Mouse (Mus musculus) Patski (cell line): Measurements from ENCODE around the gene Gtpbp1. TPM values are rescaled to one million over a fixed set of nuclear protein-coding genes. Genes with fewer than 3 reads are reported as not detected.

ENCODE experiments used
- ATAC-seq: fragments of 100-300 bp; one replicate; pipeline ENCODE4 v1.8.0; 2021
- CTCF ChIA-PET: fragments of 350-600 bp; sonication (Branson Sonifier 250); formaldehyde crosslinking; loops from one replicate; lab custom pipeline; 2022; ENCODE audit warnings: inconsistent platforms; lab: Charles Lee
- POLR2A ChIA-PET: fragments of 350-600 bp; sonication (Branson Sonifier 250); formaldehyde crosslinking; loops from one replicate; lab custom pipeline; 2022; ENCODE audit warnings: antibody characterized with exemption, inconsistent platforms; lab: Charles Lee
- DNase-seq: peaks from one replicate; pipeline ENCODE4 v3.0.0-alpha.2; 2011; ENCODE audit warnings: low read depth, low spot score
- H3K27me3 ChIP-seq: fragments of 371-371 bp; one replicate; pipeline ENCODE4 v1.5.1; 2021
- CTCF ChIP-seq: fragments of 100-300 bp; IDR thresholded peaks from one replicate; pipeline ENCODE4 v1.5.1; 2021
- in situ Hi-C: fragments of 300-500 bp; cut with MboI; formaldehyde crosslinking; loops from 3 replicates; pipeline ENCODE4 v1.11.1; 2018; ENCODE audit warnings: low pct_unique_long_range_greater_than_20kb, mixed read lengths
- polyA plus RNA-seq: library from polyadenylated mRNA; unstranded; gene quantifications from one replicate; pipeline ENCODE4 v1.2.3, GENCODE M21; 2021

Gene Gtpbp1
- polyA plus RNA-seq, 1 experiment from 2014 or later, result 33.4 TPM

DNA sequence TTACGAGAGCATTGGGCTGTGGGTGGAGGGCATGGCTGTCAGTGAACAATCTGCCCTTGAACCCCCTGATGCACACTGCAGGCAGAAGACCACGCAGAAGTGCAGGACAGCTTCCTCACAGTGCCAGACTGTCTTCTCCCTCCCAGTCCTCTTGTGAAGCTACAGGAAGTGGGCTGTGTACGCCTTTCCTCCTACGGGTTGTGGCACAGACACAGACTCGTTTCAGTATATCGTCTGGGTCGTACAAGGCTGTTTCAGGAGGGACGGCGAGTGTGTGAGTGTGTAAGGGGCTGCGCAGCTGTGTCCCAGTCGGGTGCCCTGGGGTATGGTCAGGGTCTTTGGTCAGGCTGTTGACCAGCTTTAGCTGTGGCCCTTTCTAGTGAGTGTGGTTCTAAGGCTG is 3.1 kb downstream of the Gtpbp1 start:
- in situ Hi-C loops, result no loop called here
- DNase-seq, result no peak
- no peak for ATAC-seq
- POLR2A ChIA-PET, result interaction anchor here (1.0 to 1.4 kb wide), 2 partner anchors 13 to 23 kb away, joined by 3 to 5 read pairs; no protein-coding TSS in a partner anchor
- TF ChIP-seq CTCF, result no peak
- CTCF ChIA-PET, result interaction anchor here (0.9 to 2.0 kb wide), 2 partner anchors 9 to 14 kb away, joined by 5 to 11 read pairs; no protein-coding TSS in a partner anchor
- H3K27me3 ChIP-seq, result no peaks in the 10 kb centered on the region

DNA sequence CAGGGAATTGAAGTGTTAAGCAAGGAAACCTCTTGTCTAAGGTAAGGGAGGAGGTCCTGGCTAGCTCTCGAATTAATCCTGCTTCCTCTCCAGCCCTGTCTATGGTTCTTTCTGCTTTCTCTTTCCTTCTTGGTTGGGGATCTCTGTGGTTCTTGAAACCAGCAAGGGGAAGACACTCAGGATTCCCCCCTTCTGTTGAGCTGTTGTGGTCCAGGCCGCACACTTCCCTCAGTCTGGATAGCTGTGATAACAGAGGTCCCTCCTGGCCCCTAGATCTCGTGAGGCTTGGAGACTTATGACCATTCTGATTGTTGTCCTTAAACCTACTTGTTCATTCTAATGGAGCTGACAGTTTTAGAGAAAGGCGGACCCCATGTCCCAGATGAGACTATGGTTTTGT is 3.9 kb downstream of the Gtpbp1 start:
- POLR2A ChIA-PET, result interaction anchor here (1.0 kb wide), 1 partner anchor 13 kb away, joined by 3 read pairs; no protein-coding TSS in a partner anchor
- no peak for ATAC-seq
- in situ Hi-C loops, result no loop called here

DNA sequence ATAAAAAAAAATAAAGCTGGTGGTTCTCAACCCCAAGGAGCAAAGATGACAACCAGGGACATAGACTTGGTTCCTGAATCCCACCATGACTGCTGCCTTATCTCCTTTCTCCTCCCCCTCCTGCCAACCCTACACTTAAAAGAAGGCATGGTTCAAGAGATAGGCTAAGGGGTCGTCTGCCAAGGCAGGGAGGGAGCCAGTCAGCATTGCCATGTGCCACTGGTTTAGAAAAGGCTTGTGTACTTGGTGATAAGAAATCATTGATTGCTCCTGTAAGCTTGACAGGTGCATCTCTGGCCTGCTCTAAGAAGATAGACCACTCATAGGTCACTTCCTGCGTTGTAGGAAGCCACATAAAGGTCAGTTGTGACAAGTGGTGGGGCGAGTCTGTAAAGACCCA is 4.9 kb downstream of the Gtpbp1 start:
- no peaks in the 10 kb centered on the region for H3K27me3 ChIP-seq
- in situ Hi-C loops, result no loop called here
- TF ChIP-seq CTCF, result no peak
- no peak for ATAC-seq
- no peak for DNase-seq
- ChIA-PET POLR2A (no interaction called here), CTCF (no interaction called here)

More for the DNA sequence above, 3.9 kb downstream of the Gtpbp1 start:
- TF ChIP-seq CTCF, result no peak
- H3K27me3 ChIP-seq, result no peaks in the 10 kb centered on the region
- CTCF ChIA-PET, result no interaction called here
- no peak for DNase-seq

DNA sequence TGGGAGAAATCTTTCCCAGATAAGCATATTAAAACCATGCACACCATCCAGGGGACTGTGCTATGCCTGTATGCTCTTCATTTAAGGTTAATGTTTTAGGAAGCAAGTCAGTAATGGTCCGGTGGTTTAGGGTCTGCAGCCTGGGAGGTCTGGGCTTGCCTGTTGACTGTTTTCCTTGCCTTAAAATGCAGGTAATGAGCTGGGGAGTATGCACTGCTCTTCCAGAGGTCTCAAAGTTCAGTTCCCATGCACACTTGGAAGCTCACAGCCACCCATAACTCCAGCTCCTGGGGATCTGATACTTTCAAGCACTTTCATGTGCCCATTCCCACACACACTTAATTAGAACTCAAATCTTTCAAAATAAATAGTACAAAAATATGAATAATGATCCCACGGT is 5.9 kb downstream of the Gtpbp1 start:
- in situ Hi-C loops, result no loop called here
- DNase-seq (no peak), ATAC-seq (no peak)
- CTCF ChIA-PET, result interaction anchor here (1.6 kb wide), 1 partner anchor 12 kb away, joined by 7 read pairs; no protein-coding TSS in a partner anchor
- POLR2A ChIA-PET, result no interaction called here
- no peaks in the 10 kb centered on the region for H3K27me3 ChIP-seq
- TF ChIP-seq CTCF, result no peak

DNA sequence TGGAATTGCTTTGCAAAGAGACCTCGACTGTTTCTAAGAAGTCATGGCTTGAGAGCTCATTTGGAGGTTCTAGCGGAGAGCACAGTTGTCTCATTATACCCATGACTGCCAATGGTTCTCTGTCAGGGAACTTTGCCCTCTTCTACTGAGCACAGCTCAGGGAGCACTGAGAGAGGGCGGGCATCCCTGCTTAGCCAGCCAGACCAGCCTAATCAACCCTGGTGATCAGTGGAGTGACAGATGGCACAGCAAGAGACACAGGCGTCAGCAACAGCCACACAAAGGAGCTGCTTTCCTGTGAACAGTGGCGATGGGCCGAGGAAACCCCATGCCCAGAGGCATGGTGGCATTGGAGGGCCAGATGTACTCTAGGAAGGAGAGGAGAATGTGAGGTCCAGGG is 6.4 kb downstream of the Gtpbp1 start:
- TF ChIP-seq CTCF, result no peak
- DNase-seq (no peak), ATAC-seq (no peak)
- in situ Hi-C loops, result no loop called here
- ChIA-PET POLR2A (interaction anchor here (0.8 kb wide), 1 partner anchor 10 kb away, joined by 3 read pairs; no protein-coding TSS in a partner anchor), CTCF (interaction anchor here (1.1 to 1.6 kb wide), 2 partner anchors 12 to 20 kb away, joined by 3 to 7 read pairs; no protein-coding TSS in a partner anchor)
- H3K27me3 ChIP-seq, result no peaks in the 10 kb centered on the region

GRCm38 (mm10) chr15:79697558-79698187 is 7.0 kb downstream of the Gtpbp1 start:
- TF ChIP-seq CTCF, result no peak
- DNase-seq, result no peak
- ATAC-seq, result no peak
- H3K27me3 ChIP-seq, result no peaks in the 10 kb centered on the region
- CTCF ChIA-PET, result interaction anchor here (0.8 to 1.6 kb wide), 3 partner anchors 9 to 19 kb away, joined by 3 to 7 read pairs (median 5); no protein-coding TSS in a partner anchor
- in situ Hi-C loops, result no loop called here
- POLR2A ChIA-PET, result interaction anchor here (0.8 kb wide), 1 partner anchor 9 kb away, joined by 3 read pairs; no protein-coding TSS in a partner anchor

- ChIA-PET CTCF (interaction anchor here (1.4 to 2.7 kb wide), 2 partner anchors 9 to 14 kb away, joined by 5 to 11 read pairs; no protein-coding TSS in a partner anchor), POLR2A (interaction anchor here (1.4 kb wide), 2 partner anchors 9 to 13 kb away, joined by 3 read pairs; no protein-coding TSS in a partner anchor)
- no peak for TF ChIP-seq CTCF
Observed at GRCm38 (mm10) chr15:79706603-79707214, 16.1 kb downstream of the Gtpbp1 start.

DNA sequence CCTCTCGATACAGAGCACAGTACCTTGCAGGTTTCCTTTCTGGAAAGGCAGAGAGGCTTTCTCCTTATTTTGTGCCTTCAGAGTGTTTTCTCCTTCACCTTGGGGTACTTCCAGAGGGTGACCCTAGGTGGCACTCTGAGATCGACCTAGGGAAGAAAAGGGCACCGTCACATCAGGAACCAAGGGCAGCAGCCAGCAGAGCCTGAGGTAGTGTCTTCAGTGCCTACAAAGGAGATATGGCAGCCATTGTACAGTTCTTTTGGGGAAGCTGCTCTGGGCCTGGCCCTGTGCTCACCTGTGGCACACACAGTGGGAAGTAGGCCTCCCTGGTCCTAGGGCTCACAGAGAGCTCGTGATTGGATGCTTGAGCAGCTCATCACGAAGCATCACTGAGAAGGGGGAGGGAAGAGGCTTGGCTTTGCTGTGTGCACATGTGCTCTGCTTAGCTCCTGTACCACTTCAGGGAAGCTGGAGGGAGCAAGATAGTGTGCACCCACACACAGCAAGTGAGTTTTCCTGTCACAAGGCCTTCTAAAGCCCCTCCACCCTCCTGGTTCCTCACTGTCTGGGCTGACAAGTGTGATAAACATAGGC is 17.7 kb downstream of the Gtpbp1 start:
- DNase-seq, result no peak
- no peak for ATAC-seq
- no peaks in the 10 kb centered on the region for H3K27me3 ChIP-seq
- no peak for TF ChIP-seq CTCF
- POLR2A ChIA-PET, result interaction anchor here (1.0 kb wide), 1 partner anchor 16 kb away, joined by 3 read pairs; no protein-coding TSS in a partner anchor
- CTCF ChIA-PET, result interaction anchor here (1.1 to 2.7 kb wide), 4 partner anchors 11 to 17 kb away, joined by 3 to 11 read pairs (median 6); no protein-coding TSS in a partner anchor
- in situ Hi-C loops, result no loop called here

More at GRCm38 (mm10) chr15:79706603-79707214, 16.1 kb downstream of the Gtpbp1 start:
- in situ Hi-C loops, result no loop called here
- H3K27me3 ChIP-seq, result no peaks in the 10 kb centered on the region
- DNase-seq, result no peak
- ATAC-seq, result no peak

- TF ChIP-seq CTCF, result no peak
- ATAC-seq (no peak), DNase-seq (no peak)
- ChIA-PET POLR2A (no interaction called here), CTCF (no interaction called here)
- in situ Hi-C loops, result no loop called here
- no peaks in the 10 kb centered on the region for H3K27me3 ChIP-seq
Observed at GRCm38 (mm10) chr15:79715646-79716045, 25.0 kb downstream of the Gtpbp1 start.

DNA sequence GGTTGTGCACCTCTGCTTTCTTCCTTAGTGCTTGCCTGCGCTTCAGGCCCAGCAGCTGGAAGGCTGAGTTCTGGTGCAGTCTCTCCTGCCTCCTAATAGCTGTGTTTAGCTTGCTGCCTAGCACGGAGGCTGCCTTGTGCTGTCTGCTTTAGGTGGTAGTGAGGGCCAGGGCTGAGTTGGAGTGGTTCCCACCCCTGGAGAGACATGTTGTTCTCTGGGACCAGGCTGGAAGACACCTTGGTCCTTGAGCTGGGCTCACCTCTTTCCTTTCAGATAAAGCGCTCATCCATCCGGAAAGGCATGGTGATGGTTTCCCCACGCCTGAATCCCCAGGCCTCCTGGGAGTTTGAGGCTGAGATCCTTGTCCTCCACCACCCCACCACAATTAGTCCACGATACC is 26.1 kb downstream of the Gtpbp1 start:
- no peak for ATAC-seq
- in situ Hi-C loops, result no loop called here

More for the DNA sequence above, 26.1 kb downstream of the Gtpbp1 start:
- CTCF ChIA-PET, result interaction anchor here (0.8 to 1.2 kb wide), 2 partner anchors 9 to 19 kb away, joined by 3 read pairs; no protein-coding TSS in a partner anchor
- TF ChIP-seq CTCF, result no peak
- no peak for DNase-seq
- H3K27me3 ChIP-seq, result no peaks in the 10 kb centered on the region
- POLR2A ChIA-PET, result interaction anchor here (1.5 kb wide), 1 partner anchor 24 kb away, joined by 5 read pairs; no protein-coding TSS in a partner anchor
